Mouse (Mus musculus) ovary, postnatal 10 days (tissue): ENCODE measurements around the gene Krtcap3.
"Not testable (repeated sequence)": the region's sequence is repeated elsewhere in the genome, so short reads cannot be mapped to it uniquely, and the experiment has no call there.

Experiments used
- DNase-seq: peaks from one replicate; pipeline ENCODE4 v3.0.0; 2022; ENCODE audit warnings: low spot score

The Krtcap3 gene

GRCm38 (mm10) chr5:31251541-31252101 lies at the start of gene Krtcap3:
Gene Krtcap3, plus strand, starts transcription at chr5:31251691.
- no peak for DNase-seq

- DNase-seq, result peak; percentile 80
These were observed 49.5 kb upstream of the Krtcap3 start, which contains the start of gene Zfp513 for GRCm38 (mm10) chr5:31201742-31202590. Gene Zfp513, minus strand, starts transcription at chr5:31202303.

- DNase-seq, result no peak
These were observed 48.6 kb upstream of the Krtcap3 start for GRCm38 (mm10) chr5:31202933-31203332.

GRCm38 (mm10) chr5:31203866-31204265 lies 47.6 kb upstream of the Krtcap3 start:
- no peak for DNase-seq

GRCm38 (mm10) chr5:31204421-31204820 lies 47.1 kb upstream of the Krtcap3 start:
- no peak for DNase-seq

GRCm38 (mm10) chr5:31216554-31216953 lies 34.9 kb upstream of the Krtcap3 start:
- DNase-seq, result not testable (repeated sequence)

GRCm38 (mm10) chr5:31218294-31218693 lies 33.2 kb upstream of the Krtcap3 start:
- DNase-seq, result no peak

GRCm38 (mm10) chr5:31219070-31219469 lies 32.4 kb upstream of the Krtcap3 start:
- no peak for DNase-seq

GRCm38 (mm10) chr5:31219474-31219873 lies 32.0 kb upstream of the Krtcap3 start:
- DNase-seq, result no peak

GRCm38 (mm10) chr5:31219911-31220447 lies 31.5 kb upstream of the Krtcap3 start:
- peak; percentile 40 for DNase-seq

GRCm38 (mm10) chr5:31220448-31221303 lies 30.8 kb upstream of the Krtcap3 start, which contains the start of gene Ppm1g:
Gene Ppm1g, minus strand, starts transcription at chr5:31220687.
- peak; percentile 97 for DNase-seq

GRCm38 (mm10) chr5:31221304-31221945 lies 30.1 kb upstream of the Krtcap3 start:
- DNase-seq, result no peak

GRCm38 (mm10) chr5:31222696-31223095 lies 28.8 kb upstream of the Krtcap3 start:
- no peak for DNase-seq

- DNase-seq, result no peak
These were observed 24.9 kb upstream of the Krtcap3 start for GRCm38 (mm10) chr5:31226641-31227040.

GRCm38 (mm10) chr5:31240637-31241521 lies 10.6 kb upstream of the Krtcap3 start, which contains the start of the genes Nrbp1 and Gm9970:
Gene Nrbp1, plus strand, starts transcription at chr5:31240864.
Gene Gm9970, minus strand, starts transcription at chr5:31241232.
- DNase-seq, result peak; percentile 90

GRCm38 (mm10) chr5:31241522-31242034 lies 9.9 kb upstream of the Krtcap3 start:
- DNase-seq, result no peak

GRCm38 (mm10) chr5:31242191-31242590 lies 9.3 kb upstream of the Krtcap3 start:
- DNase-seq, result no peak

- DNase-seq, result no peak
These were observed 775 bp upstream of the Krtcap3 start for GRCm38 (mm10) chr5:31250716-31251115.

- DNase-seq, result no peak
These were observed 660 bp downstream of the Krtcap3 start for GRCm38 (mm10) chr5:31252151-31252550.
